Mouse (Mus musculus): ENCODE measurements around the gene Bmp2.

GRCm38 (mm10) chr2:133554286-133555021 is 2.5 kb downstream of the Bmp2 start:
- no peak for TF ChIP-seq CTCF (IDR thresholded peaks at IDR 0.05; ENCODE audit: low read depth, low read length)
- TF ChIP-seq POLR2A (IDR thresholded peaks at IDR 0.05; ENCODE audit: extremely low read depth, insufficient read depth, low read length): no peak
